Mouse (Mus musculus) stomach, embryonic 16.5 days (tissue): Measurements from ENCODE around the gene Lenep. TPM values are rescaled to one million over a fixed set of nuclear protein-coding genes. Genes with fewer than 3 reads are reported as not detected.
A peak's percentile ranks its signal among the peaks of the same experiment; 100 is the strongest.

Experiments
- ATAC-seq: fragments of 200-750 bp; cut with Nextera tagmentation; 2 replicates; pipeline ENCODE4 v1.8.0; 2017; ENCODE audit warnings: moderate number of reproducible peaks, moderate TSS enrichment; ENCODE audit not compliant: insufficient read depth, low FRiP score
- H3K27ac ChIP-seq: fragments of 300-500 bp; sonication (generic); 2 replicates; pipeline ENCODE4 v1.5.1; 2014; ENCODE audit warnings: low read length
- H3K27me3 ChIP-seq: fragments of 300-500 bp; sonication (generic); 2 replicates; pipeline ENCODE4 v1.6.1; 2014; ENCODE audit warnings: low read length, control low read depth, mixed read lengths; ENCODE audit not compliant: control insufficient read depth, insufficient read depth
- H3K36me3 ChIP-seq: fragments of 300-500 bp; sonication (generic); 2 replicates; pipeline ENCODE4 v1.6.1; 2014; ENCODE audit warnings: low read length; ENCODE audit not compliant: control insufficient read depth, insufficient read depth
- H3K4me1 ChIP-seq: fragments of 300-500 bp; sonication (generic); 2 replicates; pipeline ENCODE4 v1.6.1; 2014; ENCODE audit warnings: low read length, control low read depth, mixed read lengths; ENCODE audit not compliant: control insufficient read depth, insufficient read depth
- H3K4me2 ChIP-seq: fragments of 300-500 bp; sonication (generic); 2 replicates; pipeline ENCODE4 v1.6.1; 2014; ENCODE audit warnings: low read depth, low read length, mixed read lengths
- H3K4me3 ChIP-seq: fragments of 300-500 bp; sonication (generic); replicated peaks from 2 replicates; pipeline ENCODE4 v1.5.1; 2014; ENCODE audit warnings: mild to moderate bottlenecking, low read length
- H3K9ac ChIP-seq: fragments of 300-500 bp; sonication (generic); 2 replicates; pipeline ENCODE4 v1.6.1; 2014; ENCODE audit warnings: low read length
- H3K9me3 ChIP-seq: fragments of 300-500 bp; sonication (generic); replicated peaks from 2 replicates; pipeline ENCODE4 v1.6.1; 2016; ENCODE audit warnings: low read length, control low read depth; ENCODE audit not compliant: control insufficient read depth
- WGBS: fragments of 180-500 bp; shearing (Covaris S2); extraction: QIAGEN DNeasy Blood & Tissue Kit; methylation state at CpG from one replicate; pipeline ENCODE4 v1.1.7; 2014; 5-methylcytosine and 5-hydroxymethylcytosine counted together
- polyA plus RNA-seq: library from polyadenylated mRNA; unstranded; fragments of >200 nt; fragmentation: Nextera tagmentation; extraction: Ambion mirVana; gene quantifications from 2 replicates; pipeline ENCODE4 v1.2.1, GENCODE M21; 2015

Gene Lenep
- polyA plus RNA-seq, 1 experiment from 2014 or later = not detected

- 11% methylated on average over 19 of the region's 19 CpGs for WGBS
- Histone ChIP-seq H3K4me1 (peaks cover 51% of the 10 kb centered on the region), H3K9ac (peak overlapping the region; percentile 90), H3K4me3 (peak overlapping the region; percentile 81), H3K27ac (peak overlapping the region; percentile 95), H3K4me2 (peak overlapping the region; percentile 100), H3K36me3 (no peaks in the 10 kb centered on the region), H3K27me3 (no peaks in the 10 kb centered on the region), H3K9me3 (no peaks in the 10 kb centered on the region)
- ATAC-seq = no peak
These were observed 11.6 kb downstream of the Lenep start for GRCm38 (mm10) chr3:89390699-89391662.

DNA sequence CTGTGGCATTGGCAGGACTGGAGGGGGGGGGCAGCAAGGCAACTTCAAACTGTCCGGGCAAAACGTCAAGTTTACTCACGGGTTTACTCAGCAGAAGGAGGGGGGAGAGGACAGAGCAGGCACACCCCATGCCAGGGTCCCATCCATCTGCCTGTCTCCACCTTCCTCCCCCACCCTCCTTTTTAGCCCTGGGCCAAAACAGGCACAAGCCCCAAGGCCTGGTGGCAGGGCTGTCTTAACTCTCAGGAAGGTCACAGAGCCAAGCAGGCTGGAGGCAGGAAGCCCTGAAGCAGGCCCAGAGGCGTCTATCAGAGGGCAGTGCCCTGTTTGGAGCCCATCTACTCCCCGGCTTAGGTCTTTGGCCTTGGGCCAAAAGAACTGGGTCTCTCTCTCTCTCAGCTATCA, 12.5 kb downstream of the Lenep start:
- Histone ChIP-seq H3K9ac (peak overlapping the region; percentile 90), H3K36me3 (no peaks in the 10 kb centered on the region), H3K4me2 (peak overlapping the region; percentile 100), H3K4me1 (peaks cover 48% of the 10 kb centered on the region), H3K27me3 (no peaks in the 10 kb centered on the region), H3K27ac (peak overlapping the region; percentile 95), H3K4me3 (peak overlapping the region; percentile 81), H3K9me3 (no peaks in the 10 kb centered on the region)
- 30% methylated on average over 5 of the region's 5 CpGs for WGBS
- ATAC-seq = no peak

DNA sequence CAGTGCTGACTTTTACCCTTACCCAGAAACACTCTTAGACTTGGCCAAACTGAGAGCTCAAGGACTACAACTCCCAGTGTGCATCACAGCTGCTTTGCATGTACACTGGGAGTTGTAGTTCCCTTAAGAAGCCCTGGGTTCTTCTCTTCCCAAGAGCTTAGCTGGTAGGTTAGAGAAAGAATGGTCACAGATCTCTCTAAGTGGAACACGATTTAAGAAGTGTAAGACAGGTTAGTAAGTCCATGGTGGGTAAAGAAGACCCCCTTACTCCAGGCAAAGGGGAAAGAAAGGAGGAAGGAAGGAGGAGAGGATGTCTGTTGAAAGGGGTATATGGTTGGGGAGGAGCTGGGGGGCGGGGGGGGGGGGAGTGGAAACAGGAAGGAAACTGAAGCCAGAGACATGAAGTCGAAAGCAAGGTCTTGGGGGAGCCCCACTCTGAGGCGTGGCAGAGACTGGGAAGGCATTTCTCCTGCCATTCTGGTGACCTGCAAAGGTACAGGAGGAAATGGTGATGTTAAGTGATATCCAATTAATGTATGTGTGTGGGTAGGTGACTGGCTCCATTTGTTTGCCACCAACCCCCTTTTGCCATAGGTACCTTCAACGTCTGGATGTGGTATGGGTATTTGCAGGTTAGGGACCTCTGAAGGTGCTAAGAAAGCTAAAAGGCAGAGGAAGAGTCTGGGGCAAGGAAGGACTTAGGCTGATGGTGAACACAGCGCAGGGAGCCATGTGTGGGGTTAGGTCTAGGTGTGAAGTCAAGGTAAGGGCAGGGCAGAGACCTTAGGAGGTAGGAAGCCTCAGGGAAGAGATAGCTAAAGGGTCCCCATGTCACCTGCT, 13.5 kb downstream of the Lenep start:
- H3K27ac ChIP-seq = peak overlapping the region; percentile 95

GRCm38 (mm10) chr3:89388134-89388881, 14.3 kb downstream of the Lenep start:
- H3K4me2 ChIP-seq = peak overlapping the region; percentile 47
- H3K9ac ChIP-seq = peak overlapping the region; percentile 51
- H3K9me3 ChIP-seq = no peaks in the 10 kb centered on the region
- H3K4me1 ChIP-seq = peaks cover 58% of the 10 kb centered on the region
- ATAC-seq = no peak
- no peaks in the 10 kb centered on the region for H3K36me3 ChIP-seq
- H3K4me3 ChIP-seq = peak overlapping the region; percentile 24
- peak overlapping the region; percentile 95 for H3K27ac ChIP-seq
- 62% methylated on average over 10 of the region's 11 CpGs for WGBS
- no peaks in the 10 kb centered on the region for H3K27me3 ChIP-seq

More for the DNA sequence above, 13.5 kb downstream of the Lenep start:
- peaks cover 52% of the 10 kb centered on the region for H3K4me1 ChIP-seq
- no peak overlapping the region for H3K9ac ChIP-seq
- no peak overlapping the region for H3K4me3 ChIP-seq
- H3K27me3 ChIP-seq = no peaks in the 10 kb centered on the region
- 0 out of 2 replicates have a peak overlapping the region, but pooled peaks have one; percentile 11 for H3K4me2 ChIP-seq
- no peaks in the 10 kb centered on the region for H3K9me3 ChIP-seq
- 51% methylated on average over 6 of the region's 6 CpGs for WGBS
- no peaks in the 10 kb centered on the region for H3K36me3 ChIP-seq
- ATAC-seq = no peak

DNA sequence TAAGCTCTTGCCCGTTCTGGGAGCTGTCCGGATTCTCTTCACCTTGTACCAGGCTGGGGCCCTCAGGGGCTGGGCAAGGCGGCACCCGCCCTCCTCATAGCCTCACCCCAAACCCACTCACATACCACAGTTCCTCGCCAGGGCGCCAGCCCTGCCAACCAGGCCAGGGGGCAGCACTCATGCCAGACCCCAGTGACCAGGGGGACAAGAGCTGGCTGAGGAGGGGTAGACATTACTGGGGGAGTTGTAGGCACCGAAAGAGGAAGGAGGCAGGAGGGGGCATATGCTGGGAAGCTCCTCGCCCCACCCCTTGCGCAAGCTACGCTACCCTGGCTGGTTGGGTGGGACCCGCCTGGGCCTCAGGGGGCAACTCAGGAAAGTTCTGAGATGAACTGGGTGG, 15.0 kb downstream of the Lenep start:
- Histone ChIP-seq H3K4me3 (peak overlapping the region; percentile 24), H3K9ac (peak overlapping the region; percentile 51), H3K9me3 (no peaks in the 10 kb centered on the region), H3K27me3 (no peaks in the 10 kb centered on the region), H3K36me3 (no peaks in the 10 kb centered on the region), H3K4me2 (peak overlapping the region; percentile 47), H3K27ac (peak overlapping the region; percentile 95), H3K4me1 (peaks cover 58% of the 10 kb centered on the region)
- 63% methylated on average over 11 of the region's 11 CpGs for WGBS
- ATAC-seq = no peak

- H3K36me3 ChIP-seq = no peaks in the 10 kb centered on the region
- H3K4me1 ChIP-seq = peaks cover 52% of the 10 kb centered on the region
- ATAC-seq = no peak
- H3K9me3 ChIP-seq = no peaks in the 10 kb centered on the region
- H3K27me3 ChIP-seq = no peaks in the 10 kb centered on the region
- peak overlapping the region; percentile 24 for H3K4me3 ChIP-seq
- H3K9ac ChIP-seq = peak overlapping the region; percentile 51
- H3K4me2 ChIP-seq = peak overlapping the region; percentile 47
- 55% methylated on average over 17 of the region's 17 CpGs for WGBS
- H3K27ac ChIP-seq = peak overlapping the region; percentile 95
These were observed 15.9 kb downstream of the Lenep start for GRCm38 (mm10) chr3:89386438-89387420.

- WGBS = 34% methylated on average over 11 of the region's 11 CpGs
These were observed 17.1 kb downstream of the Lenep start for GRCm38 (mm10) chr3:89385451-89385850.

More at GRCm38 (mm10) chr3:89385451-89385850, 17.1 kb downstream of the Lenep start:
- H3K4me1 ChIP-seq = peaks cover 47% of the 10 kb centered on the region
- no peaks in the 10 kb centered on the region for H3K27me3 ChIP-seq
- H3K4me3 ChIP-seq = no peak overlapping the region
- peak overlapping the region; percentile 35; the same call in 1 of the 2 replicates for H3K4me2 ChIP-seq
- no peak for ATAC-seq
- no peaks in the 10 kb centered on the region for H3K9me3 ChIP-seq
- 0 out of 2 replicates have a peak, but pooled peaks cover 2% of the 10 kb centered on the region for H3K36me3 ChIP-seq
- peak overlapping the region; percentile 95 for H3K27ac ChIP-seq
- H3K9ac ChIP-seq = peak overlapping the region; percentile 64
